Mouse (Mus musculus) adrenal gland, adult 2 months (tissue): ENCODE results near the gene Gm4177. TPM values are rescaled to one million over a fixed set of nuclear protein-coding genes. Genes with fewer than 3 reads are reported as not detected.
"Not testable (repeated sequence)": the region's sequence is repeated elsewhere in the genome, so short reads cannot be mapped to it uniquely, and the experiment has no call there.

Experiments
- DNase-seq: peaks from one replicate; pipeline ENCODE4 v3.0.0; 2021
- long read RNA-seq: library from polyadenylated mRNA; stranded (forward); transcript quantifications from one replicate; pipeline ENCODE4 v2.0.0, GENCODE M21; 2021
- polyA plus RNA-seq: library from polyadenylated mRNA; depleted of rRNA; stranded (reverse); fragments of >200 nt; gene quantifications from 2 replicates; pipeline ENCODE4 v1.2.3, GENCODE M21; 2012; rRNA removed
- total RNA-seq, 2 experiments: library from RNA; stranded (reverse); gene quantifications; 2 replicates each; pipeline ENCODE4 v1.2.3; 2021

Gene Gm4177
- not detected for total RNA-seq
- polyA plus RNA-seq = not detected in 2 replicates
- long read RNA-seq = 0 reads

DNA sequence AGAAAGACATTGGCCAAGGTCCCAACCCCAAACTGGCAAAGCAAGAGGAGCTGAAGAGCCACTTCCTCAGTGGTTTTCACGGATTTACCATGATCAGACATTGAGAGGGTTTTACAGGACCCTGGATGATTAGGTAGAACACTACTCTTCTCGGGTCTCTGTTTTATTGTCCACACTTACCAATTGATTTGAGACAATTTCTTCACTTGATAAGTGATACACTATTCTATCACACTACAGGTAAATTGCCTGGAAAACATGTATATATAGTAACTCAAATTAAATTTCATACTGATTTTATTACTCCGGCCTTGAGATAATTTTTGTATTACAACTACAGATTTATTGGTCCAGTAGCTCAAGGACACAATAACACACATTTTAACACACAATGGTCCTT is at the start of gene Gm4177:
Gene Gm4177 (minus strand): TSS at position 101 of the 400 bp plus-strand sequence.
- not testable (repeated sequence) for DNase-seq

DNA sequence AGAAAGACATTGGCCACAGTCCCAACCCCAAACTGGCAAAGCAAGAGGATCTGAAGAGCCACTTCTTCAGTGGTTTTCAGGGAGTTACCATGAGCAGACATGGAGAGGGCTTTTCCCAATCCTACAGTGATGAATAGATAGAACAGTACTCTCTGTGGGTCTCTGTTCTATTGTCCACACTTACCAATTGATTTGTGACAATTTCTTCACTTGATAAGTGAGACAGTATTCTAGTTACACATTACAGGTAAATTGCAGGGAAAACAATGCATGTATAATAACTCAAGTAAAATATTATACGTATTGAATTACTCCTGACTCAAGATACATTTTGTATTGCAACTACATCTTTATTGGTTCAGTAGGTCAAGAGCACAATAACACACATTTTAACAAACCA is 47.6 kb upstream of the Gm4177 start, which contains the start of gene Gm5725:
Gene Gm5725 (minus strand): TSS at position 101 of the 400 bp plus-strand sequence.
- not testable (repeated sequence) for DNase-seq

DNA sequence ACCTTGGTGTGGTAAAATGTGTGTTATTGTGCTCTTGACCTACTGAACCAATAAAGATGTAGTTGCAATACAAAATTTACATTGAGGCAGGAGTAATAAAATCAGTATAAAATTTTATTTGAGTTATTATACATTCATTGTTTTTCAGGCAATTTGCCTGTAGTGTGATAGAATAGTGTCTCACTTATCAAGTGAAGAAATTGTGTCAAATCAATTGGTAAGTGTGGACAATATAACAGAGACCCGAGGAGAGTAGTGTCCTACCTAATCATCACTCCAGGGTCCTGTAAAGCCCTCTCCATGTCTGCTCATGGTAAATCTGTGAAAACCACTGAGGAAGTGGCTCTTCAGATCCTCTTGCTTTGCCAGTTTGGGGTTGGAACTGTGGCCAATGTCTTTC is 35.5 kb upstream of the Gm4177 start, which contains the start of gene Vmn1r135:
Gene Vmn1r135 (plus strand): TSS at position 301 of the 400 bp plus-strand sequence.
- not testable (repeated sequence) for DNase-seq

DNA sequence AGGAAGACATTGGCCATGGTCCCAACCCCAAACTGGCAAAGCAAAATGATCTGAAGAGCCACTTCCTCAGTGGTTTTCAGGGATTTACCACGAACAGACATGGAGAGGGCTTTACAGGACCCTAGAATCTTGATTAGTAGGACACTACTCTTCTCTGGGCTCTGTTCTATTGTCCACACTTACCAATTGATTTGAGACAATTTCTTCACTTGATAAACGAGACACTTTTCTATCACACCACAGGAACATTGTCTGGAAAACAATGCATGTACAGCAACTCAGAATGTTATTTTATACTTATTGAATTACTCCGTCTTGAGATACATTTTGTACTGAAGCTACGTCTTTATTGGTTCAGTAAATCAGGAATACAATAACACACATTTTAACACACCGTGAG is 35.2 kb downstream of the Gm4177 start, which contains the start of gene Gm4175:
Gene Gm4175 (minus strand): TSS at position 101 of the 400 bp plus-strand sequence.
- DNase-seq = not testable (repeated sequence)

Other genes with a start within 250 kb of the Gm4177 start
- gene Vmn1r132, start 182.6 kb downstream of the Gm4177 start, total RNA-seq = not detected
- not detected in 2 replicates for gene Vmn1r132, start 182.6 kb downstream of the Gm4177 start, polyA plus RNA-seq
- not detected for gene Gm4175, start 35.3 kb downstream of the Gm4177 start, total RNA-seq
- not detected in 2 replicates for gene Gm4175, start 35.3 kb downstream of the Gm4177 start, polyA plus RNA-seq
- gene Vmn1r135, start 35.6 kb upstream of the Gm4177 start, total RNA-seq = not detected
- gene Vmn1r135, start 35.6 kb upstream of the Gm4177 start, polyA plus RNA-seq = not detected in 2 replicates
- gene Gm5725, start 47.5 kb upstream of the Gm4177 start, total RNA-seq = not detected
- not detected in 2 replicates for gene Gm5725, start 47.5 kb upstream of the Gm4177 start, polyA plus RNA-seq
- not detected for gene Gm5891, start 124.6 kb upstream of the Gm4177 start, total RNA-seq
- not detected in 2 replicates for gene Gm5891, start 124.6 kb upstream of the Gm4177 start, polyA plus RNA-seq
- gene Vmn1r137, start 197.9 kb upstream of the Gm4177 start, total RNA-seq = not detected
- not detected in 2 replicates for gene Vmn1r137, start 197.9 kb upstream of the Gm4177 start, polyA plus RNA-seq
- gene Vmn1r138, start 232.2 kb upstream of the Gm4177 start, total RNA-seq = not detected
- not detected in 2 replicates for gene Vmn1r138, start 232.2 kb upstream of the Gm4177 start, polyA plus RNA-seq